Mouse (Mus musculus): Measurements from ENCODE around the gene Tfpi2. TPM values are rescaled to one million over a fixed set of nuclear protein-coding genes. Genes with fewer than 3 reads are reported as not detected.

The Tfpi2 gene
- total RNA-seq, 2 experiments from 2014 or later: not detected

DNA sequence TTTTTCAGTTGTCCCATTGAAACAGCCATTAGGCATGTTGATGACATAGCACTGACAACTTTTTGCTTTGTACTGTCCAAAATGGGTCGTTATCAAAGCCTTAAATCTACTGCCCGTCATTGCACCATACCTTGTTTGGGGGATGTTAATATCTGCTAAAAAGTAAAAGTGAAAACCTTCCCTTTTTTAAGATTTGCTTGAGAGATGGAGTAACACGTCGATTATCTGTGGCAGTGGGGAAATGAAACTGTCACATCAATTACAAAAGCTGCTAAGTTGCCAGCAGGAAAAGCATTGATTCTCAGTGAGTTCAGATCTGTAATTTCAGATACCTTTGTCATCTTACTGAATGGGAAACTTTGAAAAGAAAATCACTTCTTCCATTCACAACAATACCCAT, 62.6 kb downstream of the Tfpi2 start:
- ATAC-seq (replicated peaks; ENCODE audit: low FRiP score, low TSS enrichment, poor library complexity, severe bottlenecking): no peak

DNA sequence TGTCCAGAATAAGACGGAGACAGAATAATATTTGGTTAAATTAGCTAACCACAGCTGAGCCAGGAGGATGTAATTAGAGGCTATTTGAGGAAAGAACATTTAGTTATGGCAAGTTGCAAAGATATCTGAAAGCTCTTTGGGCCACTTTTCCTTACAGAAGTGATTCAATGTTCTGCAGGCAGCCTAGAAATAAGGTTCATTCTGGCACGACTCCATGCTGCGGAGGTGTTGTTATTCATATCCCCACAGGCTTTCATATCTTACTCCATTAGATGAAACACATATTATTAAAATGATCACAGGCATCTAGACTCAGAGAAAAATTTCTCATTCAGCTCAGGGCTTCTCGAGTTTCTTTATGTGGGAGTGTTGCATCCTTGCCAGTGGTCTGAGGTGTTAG, 65.8 kb downstream of the Tfpi2 start:
- no peak for ATAC-seq (replicated peaks; ENCODE audit: low FRiP score, low TSS enrichment, poor library complexity, severe bottlenecking)

DNA sequence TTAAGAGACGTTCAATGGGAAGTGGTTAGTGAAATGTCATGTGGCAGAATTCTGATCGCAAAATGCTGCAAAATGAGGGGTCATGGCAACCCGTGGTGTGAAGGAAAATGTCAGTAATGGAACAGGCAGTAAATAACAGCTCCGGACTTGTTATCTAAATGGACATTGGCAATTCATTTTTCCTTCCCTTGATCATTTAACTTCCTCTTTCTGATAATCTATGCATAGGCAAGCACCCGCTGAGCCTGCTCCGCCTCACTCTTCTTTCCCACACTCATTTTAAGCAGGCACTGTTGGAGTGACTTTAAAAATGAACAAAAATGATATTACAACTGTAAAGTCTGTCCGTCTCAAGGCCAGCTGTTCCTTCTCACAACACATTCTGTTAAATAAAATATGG, 72.7 kb downstream of the Tfpi2 start:
- ATAC-seq (replicated peaks; ENCODE audit: low FRiP score, low TSS enrichment, poor library complexity, severe bottlenecking): no peak

Other genes starting within 250 kb of the Tfpi2 start
- not detected in 2 replicates for gene Calcr, start 224.2 kb downstream of the Tfpi2 start, total RNA-seq (2014; fragmentation: Nextera tagmentation)
- gene Calcr, start 224.2 kb downstream of the Tfpi2 start, total RNA-seq (2017): not detected in 2 replicates
- gene Gngt1, start 4.9 kb upstream of the Tfpi2 start, total RNA-seq (2014; fragmentation: Nextera tagmentation): not detected in 2 replicates
- gene Gngt1, start 4.9 kb upstream of the Tfpi2 start, total RNA-seq (2017): not detected in 2 replicates
- 3.8 and 6.4 TPM in 2 replicates for gene Gng11, start 15.0 kb upstream of the Tfpi2 start, total RNA-seq (2014; fragmentation: Nextera tagmentation)
- gene Gng11, start 15.0 kb upstream of the Tfpi2 start, total RNA-seq (2017): 1.1 and 8.3 TPM in 2 replicates
- 49.3 and 51.9 TPM in 2 replicates for gene Bet1, start 98.1 kb upstream of the Tfpi2 start, total RNA-seq (2014; fragmentation: Nextera tagmentation)
- 29.8 and 52.8 TPM in 2 replicates for gene Bet1, start 98.1 kb upstream of the Tfpi2 start, total RNA-seq (2017)